In genomic region chr11:22458951-22459703, GRCm38 (mm10) we compare ENCODE assay signal across 10 mouse cellular contexts. TPM values are rescaled to one million over a fixed set of nuclear protein-coding genes. Genes with fewer than 3 reads are reported as not detected.
DNase-seq lines count a peak whose midpoint lies in the region; ATAC-seq lines count a peak whose summit lies in the region.
"Had no signal": no experiment of that assay in that cellular context is flagged by ENCODE, and none has a peak within 500 bp of the region (broad histone marks: within the 10 kb centered on the region; RNA-seq: fewer than 3 reads in every experiment).

No protein-coding gene starts in this region.

- no peaks in the 10 kb centered on the region for H3K36me3 ChIP-seq in hindbrain, embryonic 15.5 days
- H3K36me3 ChIP-seq in midbrain, embryonic 15.5 days (replicated peaks), result no peaks in the 10 kb centered on the region
- H3K36me3 ChIP-seq: limb, embryonic 13.5 days had no signal

- WGBS in hindbrain, embryonic 15.5 days, result 49% methylated on average over 5 of the region's 5 CpGs
- 54% methylated on average over 5 of the region's 5 CpGs for WGBS in midbrain, embryonic 15.5 days

- peak overlapping the region; percentile 66 for H3K27ac ChIP-seq in hindbrain, embryonic 15.5 days (replicated peaks)
- H3K27ac ChIP-seq in midbrain, embryonic 15.5 days, result no peak overlapping the region; the same call in 1 of the 2 replicates
- H3K27ac ChIP-seq: limb, embryonic 13.5 days had no signal

- H3K27me3 ChIP-seq in hindbrain, embryonic 15.5 days, result no peaks in the 10 kb centered on the region
- no peaks in the 10 kb centered on the region for H3K27me3 ChIP-seq in midbrain, embryonic 15.5 days (replicated peaks)
- H3K27me3 ChIP-seq: limb, embryonic 13.5 days had no signal

- ATAC-seq in hindbrain, embryonic 15.5 days (ENCODE audit: low FRiP score, low read depth), result peak; percentile 97
- peak; percentile 92 for ATAC-seq in midbrain, embryonic 15.5 days (replicated peaks)

- no peak overlapping the region for H3K9ac ChIP-seq in hindbrain, embryonic 15.5 days
- H3K9ac ChIP-seq in midbrain, embryonic 15.5 days, result no peak overlapping the region
- H3K9ac ChIP-seq: limb, embryonic 13.5 days had no signal

- no peaks in the 10 kb centered on the region for H3K9me3 ChIP-seq in hindbrain, embryonic 15.5 days
- no peaks in the 10 kb centered on the region for H3K9me3 ChIP-seq in midbrain, embryonic 15.5 days
- H3K9me3 ChIP-seq: limb, embryonic 13.5 days had no signal

- DNase-seq in cerebellum, adult 9-11 months, result peak; percentile 11
- no peak for DNase-seq in cerebellum, postnatal 36 days
- peak; percentile 16 to 55 for DNase-seq in layer of hippocampus, postnatal 14 days (ENCODE audit: low spot score in 2 of 2)
- no peak for DNase-seq in layer of hippocampus, adult 9-11 months
- DNase-seq in c-Kit-positive CD71-positive TER-119-positive erythroid progenitor cells, embryonic 14.5 days (ENCODE audit: low spot score), result no peak
- DNase-seq in retina, embryonic 14.5 days (ENCODE audit: low spot score), result no peak

- no peaks in the 10 kb centered on the region for H3K4me1 ChIP-seq in hindbrain, embryonic 15.5 days (replicated peaks)
- H3K4me1 ChIP-seq in midbrain, embryonic 15.5 days, result no peaks in the 10 kb centered on the region
- H3K4me1 ChIP-seq: limb, embryonic 13.5 days had no signal

- H3K4me2 ChIP-seq in hindbrain, embryonic 15.5 days, result no peak overlapping the region
- H3K4me2 ChIP-seq in midbrain, embryonic 15.5 days, result no peak overlapping the region
- H3K4me2 ChIP-seq: limb, embryonic 13.5 days had no signal

- H3K4me3 ChIP-seq in hindbrain, embryonic 15.5 days, result no peak overlapping the region
- H3K4me3 ChIP-seq in midbrain, embryonic 15.5 days, result no peak overlapping the region
- H3K4me3 ChIP-seq: limb, embryonic 13.5 days had no signal

RNA-seq across cellular contexts. Expression of gene Tmem17, which starts 52.8 kb away (rescaled TPM):
- 1 to 10 TPM; 5.1 to 5.6 TPM for total RNA-seq in layer of hippocampus, postnatal 14 days (2021)
- 22.2 and 23.5 TPM in 2 replicates for polyA plus RNA-seq in hindbrain, embryonic 15.5 days (2015; fragmentation: Nextera tagmentation; extraction: Ambion mirVana)
- polyA plus RNA-seq in midbrain, embryonic 15.5 days (2015; fragmentation: Nextera tagmentation; extraction: Ambion mirVana), result 24.3 and 24.7 TPM in 2 replicates
- total RNA-seq: MEL had no signal

Comparison
In these comparisons a context has a peak if more than half of its experiments do, and no peak if none do; other contexts are left out.
1. DNase-seq: peak in cerebellum, adult 9-11 months (single experiment) and layer of hippocampus, postnatal 14 days (2 of 2); none in cerebellum, postnatal 36 days (0 of 2), layer of hippocampus, adult 9-11 months (single experiment), c-Kit-positive CD71-positive TER-119-positive erythroid progenitor cells, embryonic 14.5 days (single experiment) and retina, embryonic 14.5 days (single experiment).